Mouse (Mus musculus): ENCODE data around the gene Fut1. TPM values are rescaled to one million over a fixed set of nuclear protein-coding genes. Genes with fewer than 3 reads are reported as not detected.

Gene Fut1
- not detected in 2 replicates for polyA plus RNA-seq (2012)

GRCm38 (mm10) chr7:45617042-45617695 lies at the start of gene Fut1:
Gene Fut1, plus strand, starts transcription at chr7:45617289.

GRCm38 (mm10) chr7:45570103-45570741 lies 46.9 kb upstream of the Fut1 start, which contains the start of gene Bcat2:
Gene Bcat2, plus strand, starts transcription at chr7:45570153.

GRCm38 (mm10) chr7:45621443-45621842 lies 4.4 kb downstream of the Fut1 start, which contains the start of gene Izumo1:
Gene Izumo1, plus strand, starts transcription at chr7:45621811.

GRCm38 (mm10) chr7:45627261-45627660 lies 10.2 kb downstream of the Fut1 start, which contains the start of gene Rasip1:
Gene Rasip1, plus strand, starts transcription at chr7:45627488.

GRCm38 (mm10) chr7:45639561-45640027 lies 22.5 kb downstream of the Fut1 start, which contains the start of gene Mamstr:
Gene Mamstr, plus strand, starts transcription at chr7:45639977.

GRCm38 (mm10) chr7:45666161-45666560 lies 49.1 kb downstream of the Fut1 start, which contains the start of gene Fut2:
Gene Fut2, minus strand, starts transcription at chr7:45666394.

Other genes starting within 250 kb of the Fut1 start
- 2.3 and 2.6 TPM in 2 replicates for gene Lin7b, start 246.7 kb upstream of the Fut1 start, polyA plus RNA-seq (2012)
- gene Snrnp70, start 221.5 kb upstream of the Fut1 start, polyA plus RNA-seq (2012) = 920 and 1,244 TPM in 2 replicates
- 0.04 and 0.28 TPM in 2 replicates for gene Kcna7, start 211.6 kb upstream of the Fut1 start, polyA plus RNA-seq (2012)
- gene Ntf5, start 203.6 kb upstream of the Fut1 start, polyA plus RNA-seq (2012) = 0.04 TPM in 1 of 2 replicates, not detected in the other
- 0.11 TPM in 1 of 2 replicates, not detected in the other for gene Lhb, start 196.5 kb upstream of the Fut1 start, polyA plus RNA-seq (2012)
- 28.3 and 36.5 TPM in 2 replicates for gene Gys1, start 182.4 kb upstream of the Fut1 start, polyA plus RNA-seq (2012)
- 407 and 425 TPM in 2 replicates for gene Ruvbl2, start 179.2 kb upstream of the Fut1 start, polyA plus RNA-seq (2012)
- 3,550 and 4,748 TPM in 2 replicates for gene Ftl1, start 157.4 kb upstream of the Fut1 start, polyA plus RNA-seq (2012)
- gene Bax, start 150.4 kb upstream of the Fut1 start, polyA plus RNA-seq (2012) = 188 and 194 TPM in 2 replicates
- 0.05 TPM in 1 of 2 replicates, not detected in the other for gene Tulp2, start 135.4 kb upstream of the Fut1 start, polyA plus RNA-seq (2012)
- gene Gm45808, start 130.5 kb upstream of the Fut1 start, polyA plus RNA-seq (2012) = not detected in 2 replicates
- gene Dhdh, start 128.5 kb upstream of the Fut1 start, polyA plus RNA-seq (2012) = 4.6 TPM in 2 replicates
- 728 and 929 TPM in 2 replicates for gene Nucb1, start 106.9 kb upstream of the Fut1 start, polyA plus RNA-seq (2012)
- gene Ppp1r15a, start 91.0 kb upstream of the Fut1 start, polyA plus RNA-seq (2012) = 397 and 438 TPM in 2 replicates
- gene Plekha4, start 91.0 kb upstream of the Fut1 start, polyA plus RNA-seq (2012) = 0.93 and 1.1 TPM in 2 replicates
- gene Hsd17b14, start 62.4 kb upstream of the Fut1 start, polyA plus RNA-seq (2012) = 2.8 and 3.1 TPM in 2 replicates
- gene Bcat2, start 47.1 kb upstream of the Fut1 start, polyA plus RNA-seq (2012) = 58.9 and 61.2 TPM in 2 replicates
- not detected in 2 replicates for gene Fgf21, start 1.8 kb upstream of the Fut1 start, polyA plus RNA-seq (2012)
- 0.14 and 0.18 TPM in 2 replicates for gene Izumo1, start 4.5 kb downstream of the Fut1 start, polyA plus RNA-seq (2012)
- 0.60 and 0.75 TPM in 2 replicates for gene Rasip1, start 10.2 kb downstream of the Fut1 start, polyA plus RNA-seq (2012)
- gene Mamstr, start 22.7 kb downstream of the Fut1 start, polyA plus RNA-seq (2012) = 0.30 TPM in 1 of 2 replicates, not detected in the other
- gene Fut2, start 49.1 kb downstream of the Fut1 start, polyA plus RNA-seq (2012) = 0.10 TPM in 1 of 2 replicates, not detected in the other
- 0.04 TPM in 1 of 2 replicates, not detected in the other for gene Ntn5, start 66.7 kb downstream of the Fut1 start, polyA plus RNA-seq (2012)
- gene Sec1, start 77.1 kb downstream of the Fut1 start, polyA plus RNA-seq (2012) = 0.04 TPM in 1 of 2 replicates, not detected in the other
- gene Car11, start 82.6 kb downstream of the Fut1 start, polyA plus RNA-seq (2012) = 0.31 TPM in 1 of 2 replicates, not detected in the other
- gene Dbp, start 87.8 kb downstream of the Fut1 start, polyA plus RNA-seq (2012) = 13.7 and 15.4 TPM in 2 replicates
- gene Rpl18, start 98.2 kb downstream of the Fut1 start, polyA plus RNA-seq (2012) = 13,154 and 13,434 TPM in 2 replicates
- 95.0 and 123 TPM in 2 replicates for gene Sphk2, start 100.7 kb downstream of the Fut1 start, polyA plus RNA-seq (2012)
- 1.4 and 2.6 TPM in 2 replicates for gene Fam83e, start 103.9 kb downstream of the Fut1 start, polyA plus RNA-seq (2012)
- not detected in 2 replicates for gene Spaca4, start 108.5 kb downstream of the Fut1 start, polyA plus RNA-seq (2012)
- 0.56 and 0.70 TPM in 2 replicates for gene Lmtk3, start 166.4 kb downstream of the Fut1 start, polyA plus RNA-seq (2012)
- 1.0 and 2.5 TPM in 2 replicates for gene Sult2b1, start 167.4 kb downstream of the Fut1 start, polyA plus RNA-seq (2012)
- gene Cyth2, start 197.3 kb downstream of the Fut1 start, polyA plus RNA-seq (2012) = 173 and 197 TPM in 2 replicates
- 0.39 and 0.61 TPM in 2 replicates for gene Kcnj14, start 207.5 kb downstream of the Fut1 start, polyA plus RNA-seq (2012)
- 62.6 and 63.0 TPM in 2 replicates for gene Grwd1, start 213.7 kb downstream of the Fut1 start, polyA plus RNA-seq (2012)

Data from megakaryocyte-erythroid progenitor cell, adult 5 weeks (primary cell).